Mouse (Mus musculus): Measurements from ENCODE around the gene Gm37240. TPM values are rescaled to one million over a fixed set of nuclear protein-coding genes. Genes with fewer than 3 reads are reported as not detected.

The Gm37240 gene
- polyA plus RNA-seq, 1 experiment, result 0.91 TPM

DNA sequence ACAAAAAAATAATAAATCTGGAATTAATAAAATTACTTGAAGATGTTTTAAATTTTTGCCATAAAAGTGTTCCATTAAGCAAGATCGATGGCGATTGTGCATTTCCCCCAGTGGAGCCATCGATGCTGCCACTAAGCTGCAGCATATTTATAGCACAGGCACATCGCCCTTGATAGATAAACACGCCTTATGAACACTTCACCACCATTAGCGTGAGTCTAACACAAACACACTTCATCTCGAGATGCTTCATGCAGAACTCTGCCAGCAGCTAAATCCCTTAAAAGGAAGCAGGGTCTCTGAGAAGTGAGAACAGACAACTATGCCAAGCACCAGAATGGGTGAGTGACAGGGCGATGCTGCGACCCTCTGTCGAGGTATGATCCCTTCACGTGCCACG, 220.6 kb downstream of the Gm37240 start:
- no peaks in the 10 kb centered on the region for H3K4me1 ChIP-seq (ENCODE audit: control insufficient read depth, insufficient read depth, low read length)
- no peak for TF ChIP-seq POLR2A (IDR thresholded peaks at IDR 0.05; ENCODE audit: insufficient read depth, low read length)
- TF ChIP-seq EP300 (IDR thresholded peaks at IDR 0.05; ENCODE audit: insufficient read depth, low read depth, low read length), result no peak
- no peak for TF ChIP-seq CTCF (IDR thresholded peaks at IDR 0.05; ENCODE audit: low read depth, low read length)
- H3K36me3 ChIP-seq (ENCODE audit: control insufficient read depth, insufficient read depth, low read length, poor library complexity, severe bottlenecking), result no peaks in the 10 kb centered on the region

DNA sequence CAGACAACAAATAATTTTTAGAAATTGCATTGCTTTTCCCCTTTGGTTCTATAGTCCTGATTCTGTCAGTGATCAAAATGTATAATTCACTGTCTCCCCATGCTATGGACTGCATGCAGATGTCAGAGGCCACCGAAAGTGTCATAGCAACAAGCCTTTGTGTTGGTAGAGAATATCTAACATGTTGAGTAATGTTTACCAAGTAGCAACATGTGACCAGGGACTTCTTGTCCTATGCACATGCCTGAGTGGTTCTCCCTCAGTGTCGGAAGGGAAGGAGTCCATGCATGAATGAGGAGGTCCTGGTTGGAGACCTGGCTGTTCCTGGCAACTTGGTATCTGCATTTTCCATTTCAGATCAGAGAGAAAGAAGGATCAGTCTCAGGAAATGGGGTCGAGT, 221.2 kb downstream of the Gm37240 start:
- no peaks in the 10 kb centered on the region for H3K36me3 ChIP-seq (ENCODE audit: control insufficient read depth, insufficient read depth, low read length, poor library complexity, severe bottlenecking)
- H3K9ac ChIP-seq (ENCODE audit: low read depth, poor library complexity, severe bottlenecking), result no peak overlapping the region
- H3K27me3 ChIP-seq (ENCODE audit: control insufficient read depth, insufficient read depth, low read length, poor library complexity, severe bottlenecking), result no peaks in the 10 kb centered on the region
- no peak overlapping the region for H3K27ac ChIP-seq (ENCODE audit: insufficient read depth, low read length)
- no peak overlapping the region for H3K4me3 ChIP-seq (ENCODE audit: low read depth, low read length)
- H3K4me1 ChIP-seq (ENCODE audit: control insufficient read depth, insufficient read depth, low read length), result no peaks in the 10 kb centered on the region
- TF ChIP-seq EP300 (IDR thresholded peaks at IDR 0.05; ENCODE audit: insufficient read depth, low read depth, low read length), result no peak
- no peak for TF ChIP-seq POLR2A (IDR thresholded peaks at IDR 0.05; ENCODE audit: insufficient read depth, low read length)
- H3K9me3 ChIP-seq (replicated peaks; ENCODE audit: control insufficient read depth, insufficient read depth, low read length, poor library complexity, severe bottlenecking), result no peaks in the 10 kb centered on the region

More for the DNA sequence above, 220.6 kb downstream of the Gm37240 start:
- H3K27ac ChIP-seq (ENCODE audit: insufficient read depth, low read length), result no peak overlapping the region
- no peaks in the 10 kb centered on the region for H3K27me3 ChIP-seq (ENCODE audit: control insufficient read depth, insufficient read depth, low read length, poor library complexity, severe bottlenecking)
- H3K4me3 ChIP-seq (ENCODE audit: low read depth, low read length), result no peak overlapping the region
- H3K9ac ChIP-seq (ENCODE audit: low read depth, poor library complexity, severe bottlenecking), result no peak overlapping the region
- H3K9me3 ChIP-seq (replicated peaks; ENCODE audit: control insufficient read depth, insufficient read depth, low read length, poor library complexity, severe bottlenecking), result no peaks in the 10 kb centered on the region

DNA sequence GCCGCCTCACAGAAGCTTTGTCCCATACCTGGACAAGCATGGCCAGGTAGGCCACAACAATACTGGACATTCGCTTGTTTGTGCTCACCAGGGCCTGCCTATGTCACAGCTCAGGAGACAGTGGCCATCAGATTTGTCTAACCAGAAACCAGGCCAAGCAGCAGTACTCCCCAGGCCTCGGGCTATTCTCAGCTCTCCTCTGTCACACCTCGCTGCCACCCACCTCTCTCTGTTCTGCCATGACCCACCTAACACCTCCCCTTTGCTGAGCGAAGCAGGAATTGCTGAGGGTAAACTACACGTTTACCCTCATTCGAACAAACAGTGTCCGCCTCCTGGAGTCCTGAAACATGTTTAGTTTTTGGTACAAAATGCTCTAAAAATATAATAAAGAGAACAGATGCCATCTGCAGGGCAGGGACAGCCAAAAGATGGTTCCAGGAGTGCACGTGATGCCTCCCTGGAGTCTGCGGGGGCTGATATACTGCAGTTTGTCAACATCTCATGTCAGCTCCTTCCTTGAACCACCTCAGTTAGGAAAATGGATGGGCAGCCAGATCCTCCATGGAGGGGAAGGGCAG, 222.6 kb downstream of the Gm37240 start:
- Histone ChIP-seq H3K9ac (ENCODE audit: low read depth, poor library complexity, severe bottlenecking) (no peak overlapping the region), H3K27ac (ENCODE audit: insufficient read depth, low read length) (no peak overlapping the region), H3K4me1 (ENCODE audit: control insufficient read depth, insufficient read depth, low read length) (no peaks in the 10 kb centered on the region), H3K4me3 (ENCODE audit: low read depth, low read length) (no peak overlapping the region), H3K27me3 (ENCODE audit: control insufficient read depth, insufficient read depth, low read length, poor library complexity, severe bottlenecking) (no peaks in the 10 kb centered on the region), H3K9me3 (replicated peaks; ENCODE audit: control insufficient read depth, insufficient read depth, low read length, poor library complexity, severe bottlenecking) (no peaks in the 10 kb centered on the region), H3K36me3 (ENCODE audit: control insufficient read depth, insufficient read depth, low read length, poor library complexity, severe bottlenecking) (no peaks in the 10 kb centered on the region)
- TF ChIP-seq CTCF (IDR thresholded peaks at IDR 0.05; ENCODE audit: low read depth, low read length) (no peak), EP300 (IDR thresholded peaks at IDR 0.05; ENCODE audit: insufficient read depth, low read depth, low read length) (no peak), POLR2A (IDR thresholded peaks at IDR 0.05; ENCODE audit: insufficient read depth, low read length) (no peak)

DNA sequence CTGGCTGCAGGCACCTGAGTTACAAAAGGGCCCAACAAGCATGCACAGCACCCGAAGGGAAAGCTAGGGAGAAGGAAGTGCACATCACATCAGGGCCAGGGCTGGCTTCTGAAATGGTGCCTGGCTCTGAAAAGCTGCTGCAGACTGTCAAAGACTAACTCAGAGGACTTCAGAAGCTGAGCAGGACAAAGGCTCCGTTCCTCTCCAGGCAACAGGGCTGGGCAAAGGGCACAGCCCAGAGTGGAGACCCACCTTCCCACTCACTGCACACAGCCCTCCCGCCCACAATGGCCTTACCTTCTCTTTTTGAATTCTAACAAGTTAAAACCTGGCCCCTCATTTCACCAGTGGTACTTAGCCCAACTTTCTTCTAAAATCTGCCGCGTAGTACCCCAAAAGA, 223.5 kb downstream of the Gm37240 start:
- Histone ChIP-seq H3K27me3 (ENCODE audit: control insufficient read depth, insufficient read depth, low read length, poor library complexity, severe bottlenecking) (no peaks in the 10 kb centered on the region), H3K9ac (ENCODE audit: low read depth, poor library complexity, severe bottlenecking) (no peak overlapping the region), H3K9me3 (replicated peaks; ENCODE audit: control insufficient read depth, insufficient read depth, low read length, poor library complexity, severe bottlenecking) (no peaks in the 10 kb centered on the region), H3K27ac (ENCODE audit: insufficient read depth, low read length) (no peak overlapping the region), H3K4me1 (ENCODE audit: control insufficient read depth, insufficient read depth, low read length) (no peaks in the 10 kb centered on the region), H3K36me3 (ENCODE audit: control insufficient read depth, insufficient read depth, low read length, poor library complexity, severe bottlenecking) (no peaks in the 10 kb centered on the region), H3K4me3 (ENCODE audit: low read depth, low read length) (no peak overlapping the region)
- TF ChIP-seq CTCF (IDR thresholded peaks at IDR 0.05; ENCODE audit: low read depth, low read length) (no peak), POLR2A (IDR thresholded peaks at IDR 0.05; ENCODE audit: insufficient read depth, low read length) (no peak), EP300 (IDR thresholded peaks at IDR 0.05; ENCODE audit: insufficient read depth, low read depth, low read length) (no peak)

DNA sequence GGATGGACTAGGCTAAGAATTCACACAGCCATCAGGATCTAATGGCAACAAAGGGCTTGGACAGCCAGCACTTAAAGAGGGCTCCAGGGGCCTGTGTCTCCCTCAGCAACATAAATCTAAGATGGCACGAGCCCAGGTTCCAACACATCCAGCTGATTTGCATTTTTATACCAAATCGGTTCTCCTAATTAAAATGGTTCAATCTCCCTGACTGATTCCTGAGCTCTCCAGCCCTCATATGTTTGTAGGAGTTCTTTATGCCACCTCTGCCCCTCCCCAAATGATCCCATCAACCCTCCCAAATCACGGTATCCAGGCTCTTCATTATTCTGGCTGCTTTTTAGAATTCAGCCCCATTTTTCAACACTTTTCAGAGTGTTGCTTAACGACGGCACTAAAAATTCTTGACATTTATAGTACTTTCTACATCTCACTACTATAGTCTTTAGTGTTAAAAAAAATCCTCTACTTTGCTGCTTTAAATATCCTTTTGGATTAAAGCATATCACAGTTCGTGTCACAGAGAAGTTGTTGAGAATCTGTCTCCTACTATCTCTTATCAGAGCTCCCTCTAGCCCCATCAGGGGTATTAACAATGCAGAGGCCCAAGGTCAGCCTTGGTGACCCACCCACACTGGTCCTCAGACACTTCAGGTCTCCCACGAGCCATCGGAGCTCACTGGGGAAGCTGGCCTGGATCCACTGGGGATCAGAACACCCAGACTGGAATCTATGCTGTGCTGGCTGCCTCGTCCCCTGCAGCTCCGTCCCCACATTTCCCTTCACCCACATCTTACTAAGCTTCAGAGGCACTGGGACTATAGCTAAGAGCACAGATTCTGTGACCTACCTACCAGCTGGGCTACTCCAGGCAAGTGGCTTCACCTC, 225.1 kb downstream of the Gm37240 start:
- no peak overlapping the region for H3K4me3 ChIP-seq (ENCODE audit: low read depth, low read length)
- TF ChIP-seq POLR2A (IDR thresholded peaks at IDR 0.05; ENCODE audit: insufficient read depth, low read length) (no peak), EP300 (IDR thresholded peaks at IDR 0.05; ENCODE audit: insufficient read depth, low read depth, low read length) (no peak), CTCF (IDR thresholded peaks at IDR 0.05; ENCODE audit: low read depth, low read length) (no peak)
- H3K4me1 ChIP-seq (ENCODE audit: control insufficient read depth, insufficient read depth, low read length), result no peaks in the 10 kb centered on the region
- H3K27ac ChIP-seq (ENCODE audit: insufficient read depth, low read length), result no peak overlapping the region
- no peaks in the 10 kb centered on the region for H3K36me3 ChIP-seq (ENCODE audit: control insufficient read depth, insufficient read depth, low read length, poor library complexity, severe bottlenecking)
- H3K27me3 ChIP-seq (ENCODE audit: control insufficient read depth, insufficient read depth, low read length, poor library complexity, severe bottlenecking), result no peaks in the 10 kb centered on the region
- H3K9me3 ChIP-seq (replicated peaks; ENCODE audit: control insufficient read depth, insufficient read depth, low read length, poor library complexity, severe bottlenecking), result no peaks in the 10 kb centered on the region
- H3K9ac ChIP-seq (ENCODE audit: low read depth, poor library complexity, severe bottlenecking), result no peak overlapping the region

DNA sequence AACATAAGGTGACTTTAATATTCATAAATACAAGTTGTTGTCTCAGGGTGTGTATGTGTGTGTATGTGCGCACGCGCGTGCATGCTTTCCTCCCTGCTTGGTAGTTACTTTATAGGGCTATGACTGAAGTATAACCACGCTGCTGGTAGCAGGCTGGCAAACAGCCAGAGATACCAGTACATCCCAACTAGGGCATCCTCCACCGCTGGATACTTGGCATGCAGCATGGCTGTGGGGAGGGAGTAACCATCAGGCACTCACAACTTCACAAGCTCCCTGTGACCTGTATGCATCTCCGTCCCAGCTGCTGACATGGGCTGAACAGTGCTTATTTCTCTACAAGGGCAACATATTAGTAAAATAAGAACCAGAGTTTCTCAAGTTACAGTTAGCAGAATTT, 227.6 kb downstream of the Gm37240 start:
- no peak for TF ChIP-seq CTCF (IDR thresholded peaks at IDR 0.05; ENCODE audit: low read depth, low read length)
- TF ChIP-seq EP300 (IDR thresholded peaks at IDR 0.05; ENCODE audit: insufficient read depth, low read depth, low read length), result no peak
- TF ChIP-seq POLR2A (IDR thresholded peaks at IDR 0.05; ENCODE audit: insufficient read depth, low read length), result no peak
- Histone ChIP-seq H3K4me3 (ENCODE audit: low read depth, low read length) (no peak overlapping the region), H3K4me1 (ENCODE audit: control insufficient read depth, insufficient read depth, low read length) (no peaks in the 10 kb centered on the region), H3K27me3 (ENCODE audit: control insufficient read depth, insufficient read depth, low read length, poor library complexity, severe bottlenecking) (no peaks in the 10 kb centered on the region), H3K27ac (ENCODE audit: insufficient read depth, low read length) (no peak overlapping the region), H3K9me3 (replicated peaks; ENCODE audit: control insufficient read depth, insufficient read depth, low read length, poor library complexity, severe bottlenecking) (no peaks in the 10 kb centered on the region), H3K9ac (ENCODE audit: low read depth, poor library complexity, severe bottlenecking) (no peak overlapping the region), H3K36me3 (ENCODE audit: control insufficient read depth, insufficient read depth, low read length, poor library complexity, severe bottlenecking) (no peaks in the 10 kb centered on the region)

All from ES-Bruce4 (cell line).